Mouse (Mus musculus) liver, embryonic 12.5 days (tissue): ENCODE data around the gene Arel1. TPM values are rescaled to one million over a fixed set of nuclear protein-coding genes. Genes with fewer than 3 reads are reported as not detected.

Experiments
- ATAC-seq: fragments of 200-750 bp; cut with Nextera tagmentation; 2 replicates; pipeline ENCODE4 v1.8.0; 2017; ENCODE audit warnings: moderate number of reproducible peaks, mild to moderate bottlenecking, moderate library complexity
- H3K27ac ChIP-seq: fragments of 300-500 bp; sonication (generic); 2 replicates; pipeline ENCODE4 v1.5.1; 2016; ENCODE audit warnings: mild to moderate bottlenecking
- H3K27me3 ChIP-seq: fragments of 300-500 bp; sonication (generic); replicated peaks from 2 replicates; pipeline ENCODE4 v1.6.1; 2016; ENCODE audit warnings: mild to moderate bottlenecking, moderate library complexity
- H3K36me3 ChIP-seq: fragments of 300-500 bp; sonication (generic); 2 replicates; pipeline ENCODE4 v1.6.1; 2016; ENCODE audit warnings: mild to moderate bottlenecking, moderate library complexity
- H3K4me1 ChIP-seq: fragments of 300-500 bp; sonication (generic); 2 replicates; pipeline ENCODE4 v1.6.1; 2016
- H3K4me2 ChIP-seq: fragments of 300-500 bp; sonication (generic); 2 replicates; pipeline ENCODE4 v1.6.1; 2016; ENCODE audit warnings: mild to moderate bottlenecking, moderate library complexity
- H3K4me3 ChIP-seq: fragments of 300-500 bp; sonication (generic); 2 replicates; pipeline ENCODE4 v1.5.1; 2016; ENCODE audit warnings: mild to moderate bottlenecking, moderate library complexity
- H3K9ac ChIP-seq: fragments of 300-500 bp; sonication (generic); 2 replicates; pipeline ENCODE4 v1.6.1; 2016; ENCODE audit warnings: mild to moderate bottlenecking, moderate library complexity
- H3K9me3 ChIP-seq: fragments of 300-500 bp; sonication (generic); replicated peaks from 2 replicates; pipeline ENCODE4 v1.6.1; 2016; ENCODE audit warnings: mild to moderate bottlenecking, moderate library complexity
- WGBS: fragments of 180-500 bp; shearing (Covaris S2); methylation state at CpG from one replicate; pipeline ENCODE4 v1.1.7; 2016; ENCODE audit not compliant: insufficient replicate concordance; 5-methylcytosine and 5-hydroxymethylcytosine counted together
- polyA plus RNA-seq: library from polyadenylated mRNA; unstranded; fragments of >200 nt; fragmentation: Nextera tagmentation; extraction: Ambion mirVana; gene quantifications from 2 replicates; pipeline ENCODE4 v1.2.1, GENCODE M21; 2016

The Arel1 gene
- polyA plus RNA-seq, 1 experiment from 2014 or later, result 19.1 TPM

- no peak overlapping the region for H3K4me2 ChIP-seq
- WGBS, result 72% methylated on average over 9 of the region's 9 CpGs
- peaks cover 89% of the 10 kb centered on the region for H3K36me3 ChIP-seq
Measured at GRCm38 (mm10) chr12:84944813-84945553, 25.7 kb downstream of the Arel1 start.

DNA sequence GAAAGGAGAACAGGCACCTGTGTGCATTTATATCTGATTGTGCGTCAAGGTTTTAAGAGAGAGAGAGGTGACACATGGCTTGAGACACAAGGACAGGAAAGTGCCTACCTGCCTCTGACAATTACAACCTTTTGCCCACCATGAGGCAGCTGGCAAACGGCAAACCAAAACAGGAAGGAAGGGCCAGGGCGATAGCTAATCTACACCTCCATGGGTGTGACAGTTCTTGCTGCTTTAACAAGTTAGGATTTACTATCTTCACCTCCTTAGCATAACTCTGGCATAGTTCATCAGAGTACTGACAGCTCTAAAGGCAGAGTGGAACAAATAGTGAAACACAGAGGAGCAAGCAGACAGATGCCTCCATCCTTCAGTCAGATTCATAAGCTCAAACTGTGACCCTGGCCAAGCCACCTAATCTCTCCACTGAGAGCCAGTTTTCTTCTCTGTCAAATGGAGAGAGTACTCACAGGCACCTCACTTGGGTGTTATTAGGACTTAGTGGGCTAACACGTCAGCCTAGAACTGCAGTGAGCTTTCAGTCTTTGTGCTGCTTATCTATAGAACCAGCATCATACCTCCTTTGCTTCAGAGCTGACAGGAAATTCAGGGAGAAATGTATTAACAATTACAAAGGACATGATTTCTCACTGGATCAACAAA, 26.4 kb downstream of the Arel1 start:
- Histone ChIP-seq H3K36me3 (peaks cover 89% of the 10 kb centered on the region), H3K9ac (no peak overlapping the region), H3K4me1 (peaks cover 31% of the 10 kb centered on the region), H3K4me2 (no peak overlapping the region), H3K27ac (peak overlapping the region; percentile 29; the same call in 1 of the 2 replicates), H3K9me3 (no peaks in the 10 kb centered on the region), H3K4me3 (no peak overlapping the region), H3K27me3 (no peaks in the 10 kb centered on the region)
- peak; percentile 66; the same call in 1 of the 2 replicates for ATAC-seq
- WGBS, result 25% methylated on average over 4 of the region's 4 CpGs

More at GRCm38 (mm10) chr12:84944813-84945553, 25.7 kb downstream of the Arel1 start:
- peak; percentile 52; the same call in 1 of the 2 replicates for ATAC-seq
- H3K4me1 ChIP-seq, result peaks cover 31% of the 10 kb centered on the region
- no peak overlapping the region for H3K4me3 ChIP-seq
- H3K9ac ChIP-seq, result no peak overlapping the region
- H3K9me3 ChIP-seq, result no peaks in the 10 kb centered on the region
- H3K27ac ChIP-seq, result peak overlapping the region; percentile 29; the same call in 1 of the 2 replicates
- no peaks in the 10 kb centered on the region for H3K27me3 ChIP-seq

DNA sequence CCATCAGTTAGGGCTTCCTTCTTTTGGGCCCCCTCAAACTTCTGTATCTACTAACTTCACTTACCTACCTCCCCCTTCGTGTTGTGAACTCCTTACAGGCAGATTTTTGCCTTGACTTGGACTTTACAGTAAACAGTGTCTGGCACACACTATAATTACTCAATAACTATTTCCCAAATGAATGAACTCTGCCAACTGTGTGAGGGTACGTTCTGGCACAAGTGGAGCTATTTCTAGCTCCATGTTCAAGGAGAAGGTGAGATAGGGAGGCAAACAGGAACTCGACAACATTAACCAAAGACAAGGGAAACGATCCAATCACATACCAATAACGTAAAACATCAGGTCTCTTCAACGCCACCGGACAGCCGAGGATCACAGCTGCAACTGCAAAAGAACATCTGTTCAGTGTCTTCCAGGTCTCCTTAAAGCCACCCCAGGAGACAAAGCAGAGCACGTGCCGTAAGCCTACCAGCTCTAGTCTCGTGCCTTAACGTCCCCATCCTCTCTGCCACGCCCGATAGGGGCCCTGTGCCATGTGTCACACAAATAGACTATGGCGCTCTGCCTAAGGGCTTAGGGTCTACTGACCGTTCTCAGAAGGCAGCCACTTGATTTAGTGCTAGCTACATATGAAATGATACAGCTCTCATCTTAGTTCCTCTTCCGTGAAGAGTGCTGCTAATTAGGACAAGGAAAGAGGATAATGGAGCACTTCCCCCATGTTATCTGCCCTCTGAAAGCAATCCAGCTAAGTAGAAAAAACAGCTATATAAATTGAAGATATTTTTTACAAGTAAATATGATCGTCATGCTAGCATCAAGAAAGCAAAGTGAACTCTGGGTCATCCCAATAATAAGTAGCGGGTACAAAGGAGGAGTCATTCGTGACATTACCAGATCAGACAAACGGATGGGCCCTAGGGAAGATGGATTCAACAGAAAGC, 27.4 kb downstream of the Arel1 start:
- Histone ChIP-seq H3K9me3 (no peaks in the 10 kb centered on the region), H3K9ac (no peak overlapping the region), H3K36me3 (peaks cover 89% of the 10 kb centered on the region), H3K27ac (no peak overlapping the region), H3K4me1 (peaks cover 31% of the 10 kb centered on the region), H3K4me3 (no peak overlapping the region), H3K4me2 (no peak overlapping the region), H3K27me3 (no peaks in the 10 kb centered on the region)
- no peak for ATAC-seq
- 65% methylated on average over 21 of the region's 21 CpGs for WGBS

GRCm38 (mm10) chr12:84941717-84942116, 29.0 kb downstream of the Arel1 start:
- Histone ChIP-seq H3K9ac (no peak overlapping the region), H3K9me3 (no peaks in the 10 kb centered on the region), H3K36me3 (peaks cover 83% of the 10 kb centered on the region), H3K27me3 (no peaks in the 10 kb centered on the region), H3K27ac (no peak overlapping the region), H3K4me3 (no peak overlapping the region), H3K4me1 (peaks cover 31% of the 10 kb centered on the region), H3K4me2 (no peak overlapping the region)
- WGBS, result 82% methylated on average over 13 of the region's 13 CpGs
- ATAC-seq, result no peak

- Histone ChIP-seq H3K36me3 (peaks cover 86% of the 10 kb centered on the region), H3K9ac (no peak overlapping the region), H3K4me1 (peaks cover 26% of the 10 kb centered on the region), H3K27ac (no peak overlapping the region), H3K27me3 (no peaks in the 10 kb centered on the region), H3K4me2 (no peak overlapping the region), H3K9me3 (no peaks in the 10 kb centered on the region), H3K4me3 (no peak overlapping the region)
- ATAC-seq, result no peak
- WGBS, result 85% methylated on average over 7 of the region's 7 CpGs
Measured at GRCm38 (mm10) chr12:84940343-84940742, 30.4 kb downstream of the Arel1 start.

DNA sequence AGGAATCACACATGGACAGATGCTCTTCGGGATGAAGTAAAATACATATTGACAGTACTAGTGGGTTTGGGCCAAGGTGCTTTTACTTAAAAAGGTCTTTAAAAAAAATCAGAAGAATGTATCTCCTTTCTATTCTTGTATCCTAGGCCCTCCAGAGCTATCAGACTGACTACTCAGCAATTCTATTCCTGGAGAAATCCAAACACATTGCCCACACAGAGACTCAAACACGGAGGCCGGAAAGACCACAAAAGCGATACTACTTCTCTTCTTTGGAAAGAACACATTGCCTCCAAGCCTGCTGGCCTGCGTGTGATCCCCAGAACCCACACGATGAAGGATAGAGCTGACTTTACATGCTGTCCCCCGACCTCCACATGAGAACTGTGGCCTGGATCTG, 31.6 kb downstream of the Arel1 start:
- H3K36me3 ChIP-seq, result peaks cover 91% of the 10 kb centered on the region

DNA sequence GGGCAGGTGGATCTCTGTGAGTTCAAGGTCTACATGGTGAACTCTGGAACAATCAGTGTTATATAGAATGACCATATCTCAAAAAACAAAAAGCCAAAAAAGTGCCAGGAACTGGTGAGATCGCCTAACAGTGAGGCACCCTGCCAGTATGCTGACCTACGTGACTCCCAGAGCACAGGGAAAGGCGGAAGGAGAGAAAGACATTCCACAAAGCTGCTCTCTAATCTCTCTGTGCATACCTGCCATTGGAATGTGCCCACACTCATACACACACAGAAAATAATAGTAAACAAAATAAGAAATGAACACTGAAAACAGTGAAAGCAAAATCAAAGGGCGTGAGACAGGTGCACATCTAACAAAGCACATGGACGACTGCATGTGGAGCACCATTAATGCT, 35.4 kb downstream of the Arel1 start:
- no peaks in the 10 kb centered on the region for H3K9me3 ChIP-seq
- peaks cover 94% of the 10 kb centered on the region for H3K36me3 ChIP-seq
- no peak overlapping the region for H3K4me2 ChIP-seq

More for the DNA sequence above, 31.6 kb downstream of the Arel1 start:
- WGBS, result 83% methylated on average over 7 of the region's 7 CpGs
- no peak for ATAC-seq
- Histone ChIP-seq H3K4me2 (no peak overlapping the region), H3K4me3 (no peak overlapping the region), H3K27me3 (no peaks in the 10 kb centered on the region), H3K4me1 (peaks cover 13% of the 10 kb centered on the region), H3K27ac (no peak overlapping the region), H3K9me3 (no peaks in the 10 kb centered on the region), H3K9ac (no peak overlapping the region)

GRCm38 (mm10) chr12:84932210-84932609, 38.5 kb downstream of the Arel1 start:
- no peak overlapping the region for H3K4me3 ChIP-seq
- no peaks in the 10 kb centered on the region for H3K27me3 ChIP-seq
- no peak for ATAC-seq
- no peak overlapping the region for H3K9ac ChIP-seq
- 89% methylated on average over 6 of the region's 6 CpGs for WGBS
- peaks cover 99% of the 10 kb centered on the region for H3K36me3 ChIP-seq
- no peak overlapping the region for H3K27ac ChIP-seq
- no peaks in the 10 kb centered on the region for H3K9me3 ChIP-seq
- no peaks in the 10 kb centered on the region for H3K4me1 ChIP-seq
- H3K4me2 ChIP-seq, result no peak overlapping the region

More for the DNA sequence above, 35.4 kb downstream of the Arel1 start:
- no peak overlapping the region for H3K9ac ChIP-seq
- 82% methylated on average over 5 of the region's 5 CpGs for WGBS
- no peak overlapping the region for H3K4me3 ChIP-seq
- no peaks in the 10 kb centered on the region for H3K4me1 ChIP-seq
- no peak overlapping the region for H3K27ac ChIP-seq
- no peaks in the 10 kb centered on the region for H3K27me3 ChIP-seq
- no peak for ATAC-seq

GRCm38 (mm10) chr12:84926542-84926941, 44.2 kb downstream of the Arel1 start:
- no peak overlapping the region for H3K4me2 ChIP-seq
- no peak for ATAC-seq
- H3K4me1 ChIP-seq, result no peaks in the 10 kb centered on the region
- WGBS, result 78% methylated on average over 6 of the region's 6 CpGs
- H3K9ac ChIP-seq, result no peak overlapping the region
- H3K36me3 ChIP-seq, result peaks cover 97% of the 10 kb centered on the region
- H3K9me3 ChIP-seq, result no peaks in the 10 kb centered on the region
- no peak overlapping the region for H3K27ac ChIP-seq
- no peaks in the 10 kb centered on the region for H3K27me3 ChIP-seq
- no peak overlapping the region for H3K4me3 ChIP-seq

- Histone ChIP-seq H3K27me3 (no peaks in the 10 kb centered on the region), H3K4me1 (no peaks in the 10 kb centered on the region), H3K36me3 (peaks cover 97% of the 10 kb centered on the region), H3K27ac (no peak overlapping the region), H3K9ac (no peak overlapping the region), H3K9me3 (no peaks in the 10 kb centered on the region), H3K4me3 (no peak overlapping the region), H3K4me2 (no peak overlapping the region)
- no peak for ATAC-seq
- WGBS, result 83% methylated on average over 5 of the region's 5 CpGs
Measured at GRCm38 (mm10) chr12:84924324-84924723, 46.4 kb downstream of the Arel1 start.

GRCm38 (mm10) chr12:84921881-84922419, 48.8 kb downstream of the Arel1 start:
- Histone ChIP-seq H3K9ac (no peak overlapping the region), H3K27me3 (no peaks in the 10 kb centered on the region), H3K4me3 (no peak overlapping the region), H3K4me1 (no peaks in the 10 kb centered on the region), H3K4me2 (no peak overlapping the region), H3K9me3 (no peaks in the 10 kb centered on the region), H3K27ac (no peak overlapping the region), H3K36me3 (peaks cover 97% of the 10 kb centered on the region)
- no peak for ATAC-seq
- 76% methylated on average over 8 of the region's 8 CpGs for whole genome bisulfite sequencing
